Mouse (Mus musculus): ENCODE measurements around the gene Padi6.

- TF ChIP-seq CTCF (IDR thresholded peaks at IDR 0.05; ENCODE audit: extremely low read depth, insufficient read depth, low read length) (no peak), POLR2A (IDR thresholded peaks at IDR 0.05; ENCODE audit: extremely low read depth, insufficient read depth, low read length) (no peak)
Observed at GRCm38 (mm10) chr4:140722710-140723109, 19.7 kb downstream of the Padi6 start.
